Comparison of ENCODE assay signal across 26 mouse cellular contexts in genomic region chr6:17485782-17486181, GRCm38 (mm10). TPM values are rescaled to one million over a fixed set of nuclear protein-coding genes. Genes with fewer than 3 reads are reported as not detected.
DNase-seq lines count a peak whose midpoint lies in the region; ATAC-seq and TF ChIP-seq lines count a peak whose summit lies in the region.
"Had no signal": no experiment of that assay in that cellular context is flagged by ENCODE, and none has a peak within 500 bp of the region (broad histone marks: within the 10 kb centered on the region; RNA-seq: fewer than 3 reads in every experiment).

No protein-coding gene starts in this region.

- H3K9ac ChIP-seq in liver, embryonic 16.5 days (ENCODE audit: low read depth, low read length) = no peak overlapping the region
- H3K9ac ChIP-seq in liver, embryonic 12.5 days = no peak overlapping the region
- H3K9ac ChIP-seq: embryonic facial prominence, embryonic 13.5 days; forebrain, embryonic 13.5 days; hindbrain, embryonic 13.5 days had no signal

- peak; percentile 61 for ATAC-seq in liver, embryonic 16.5 days (ENCODE audit: low read depth)
- ATAC-seq in liver, embryonic 12.5 days = no peak
- ATAC-seq: forebrain, embryonic 13.5 days; forebrain, embryonic 16.5 days; hindbrain, embryonic 16.5 days had no signal

- TF ChIP-seq CTCF in lung, adult 2 months (IDR thresholded peaks at IDR 0.05; ENCODE audit: insufficient read depth, low read length) = no peak

- H3K9me3 ChIP-seq in liver, embryonic 16.5 days (replicated peaks; ENCODE audit: control insufficient read depth, low read length) = no peaks in the 10 kb centered on the region
- H3K9me3 ChIP-seq in liver, embryonic 12.5 days (replicated peaks) = no peaks in the 10 kb centered on the region
- H3K9me3 ChIP-seq: embryonic facial prominence, embryonic 10.5 days; embryonic facial prominence, embryonic 13.5 days; forebrain, embryonic 10.5 days; forebrain, embryonic 13.5 days; hindbrain, embryonic 10.5 days; hindbrain, embryonic 13.5 days had no signal

- TF ChIP-seq POLR2A in lung, adult 2 months (IDR thresholded peaks at IDR 0.05; ENCODE audit: borderline replicate concordance, extremely low read depth, low read depth, low read length) = no peak

- no peak overlapping the region for H3K4me2 ChIP-seq in liver, embryonic 16.5 days (ENCODE audit: low read depth, low read length)
- H3K4me2 ChIP-seq in liver, embryonic 12.5 days = no peak overlapping the region
- H3K4me2 ChIP-seq: embryonic facial prominence, embryonic 13.5 days; forebrain, embryonic 13.5 days; heart, embryonic 11.5 days; hindbrain, embryonic 13.5 days had no signal

- peak; percentile 19 for DNase-seq in lung, postnatal 36 days
- DNase-seq in lung, adult 2 months = no peak
- peak; percentile 51 for DNase-seq in adipocyte (ENCODE audit: low spot score)
- no peak for DNase-seq in gastrocnemius, postnatal 10 days
- DNase-seq: adrenal gland, adult 8-10 months; adrenal gland, postnatal 25 days; cerebellum, adult 11-12 months; cerebellum, adult 8-10 months; cerebellum, postnatal 10 days; cerebellum, postnatal 36 days; embryo, embryonic 11 days; gastrocnemius, postnatal 14 days; heart, adult 11 months; heart, postnatal 36 days had no signal

- H3K36me3 ChIP-seq in liver, embryonic 16.5 days (ENCODE audit: control insufficient read depth, insufficient read depth) = no peaks in the 10 kb centered on the region
- no peaks in the 10 kb centered on the region for H3K36me3 ChIP-seq in liver, embryonic 12.5 days
- H3K36me3 ChIP-seq: embryonic facial prominence, embryonic 10.5 days; embryonic facial prominence, embryonic 13.5 days; forebrain, embryonic 10.5 days; hindbrain, embryonic 10.5 days; hindbrain, embryonic 13.5 days had no signal

- 66% methylated on average over 7 of the region's 7 CpGs for WGBS in liver, embryonic 16.5 days (ENCODE audit: insufficient replicate concordance)
- 78% methylated on average over 7 of the region's 7 CpGs for WGBS in liver, embryonic 12.5 days (ENCODE audit: insufficient replicate concordance)
- WGBS in lung, adult 2 months = 76% methylated on average over 7 of the region's 7 CpGs

- no peaks in the 10 kb centered on the region for H3K4me1 ChIP-seq in liver, embryonic 16.5 days (ENCODE audit: control insufficient read depth, low read depth, low read length)
- H3K4me1 ChIP-seq in liver, embryonic 12.5 days = no peaks in the 10 kb centered on the region
- no peaks in the 10 kb centered on the region for H3K4me1 ChIP-seq in lung, adult 2 months (ENCODE audit: control insufficient read depth, insufficient read depth, low read length)
- H3K4me1 ChIP-seq: embryonic facial prominence, embryonic 10.5 days; embryonic facial prominence, embryonic 13.5 days; forebrain, embryonic 13.5 days; hindbrain, embryonic 10.5 days; hindbrain, embryonic 13.5 days had no signal

- H3K27me3 ChIP-seq in liver, embryonic 16.5 days (ENCODE audit: control insufficient read depth, insufficient read depth, low read depth, low read length) = no peaks in the 10 kb centered on the region
- no peaks in the 10 kb centered on the region for H3K27me3 ChIP-seq in liver, embryonic 12.5 days (replicated peaks)
- H3K27me3 ChIP-seq: embryonic facial prominence, embryonic 13.5 days; forebrain, embryonic 13.5 days; hindbrain, embryonic 13.5 days; Patski had no signal

- no peak overlapping the region for H3K27ac ChIP-seq in liver, embryonic 16.5 days (ENCODE audit: low read length)
- no peak overlapping the region for H3K27ac ChIP-seq in liver, embryonic 12.5 days
- H3K27ac ChIP-seq: embryonic facial prominence, embryonic 10.5 days; embryonic facial prominence, embryonic 13.5 days; forebrain, embryonic 10.5 days; forebrain, embryonic 13.5 days; hindbrain, embryonic 10.5 days; hindbrain, embryonic 13.5 days had no signal

- H3K4me3 ChIP-seq in liver, embryonic 16.5 days (ENCODE audit: low read depth, low read length) = no peak overlapping the region
- no peak overlapping the region for H3K4me3 ChIP-seq in liver, embryonic 12.5 days
- H3K4me3 ChIP-seq in lung, adult 2 months (replicated peaks; ENCODE audit: extremely low read depth, low read depth, low read length) = no peak overlapping the region
- H3K4me3 ChIP-seq: embryonic facial prominence, embryonic 10.5 days; embryonic facial prominence, embryonic 13.5 days; forebrain, embryonic 10.5 days; forebrain, embryonic 13.5 days; hindbrain, embryonic 10.5 days; hindbrain, embryonic 13.5 days had no signal

RNA-seq across cellular contexts. Expression of gene Met, which starts 22.2 kb away (rescaled TPM):
- 6.1 and 6.9 TPM in 2 replicates for polyA plus RNA-seq in liver, embryonic 16.5 days (2015; fragmentation: Nextera tagmentation; extraction: Ambion mirVana)
- polyA plus RNA-seq in liver, embryonic 12.5 days (2016; fragmentation: Nextera tagmentation; extraction: Ambion mirVana) = 6.0 and 6.1 TPM in 2 replicates
- polyA plus RNA-seq in lung, adult 2 months (2012; rRNA removed) = 12.6 and 15.5 TPM in 2 replicates
- total RNA-seq in gastrocnemius, postnatal 10 days (2021) = 10 to 100 TPM in 1 of 2 experiments, 1 to 10 TPM in 1; 8.8 to 12.9 TPM

Comparison
In these comparisons a context has a peak if more than half of its experiments do, and no peak if none do; other contexts are left out.
1. DNase-seq: peak in lung, postnatal 36 days (single experiment) and adipocyte (single experiment); none in lung, adult 2 months (single experiment) and gastrocnemius, postnatal 10 days (single experiment).